Mouse (Mus musculus): ENCODE data around the gene Hist1h4a. TPM values are rescaled to one million over a fixed set of nuclear protein-coding genes. Genes with fewer than 3 reads are reported as not detected.

Gene Hist1h4a
- polyA plus RNA-seq (2012; rRNA removed), result 0.91 and 2.3 TPM in 2 replicates

DNA sequence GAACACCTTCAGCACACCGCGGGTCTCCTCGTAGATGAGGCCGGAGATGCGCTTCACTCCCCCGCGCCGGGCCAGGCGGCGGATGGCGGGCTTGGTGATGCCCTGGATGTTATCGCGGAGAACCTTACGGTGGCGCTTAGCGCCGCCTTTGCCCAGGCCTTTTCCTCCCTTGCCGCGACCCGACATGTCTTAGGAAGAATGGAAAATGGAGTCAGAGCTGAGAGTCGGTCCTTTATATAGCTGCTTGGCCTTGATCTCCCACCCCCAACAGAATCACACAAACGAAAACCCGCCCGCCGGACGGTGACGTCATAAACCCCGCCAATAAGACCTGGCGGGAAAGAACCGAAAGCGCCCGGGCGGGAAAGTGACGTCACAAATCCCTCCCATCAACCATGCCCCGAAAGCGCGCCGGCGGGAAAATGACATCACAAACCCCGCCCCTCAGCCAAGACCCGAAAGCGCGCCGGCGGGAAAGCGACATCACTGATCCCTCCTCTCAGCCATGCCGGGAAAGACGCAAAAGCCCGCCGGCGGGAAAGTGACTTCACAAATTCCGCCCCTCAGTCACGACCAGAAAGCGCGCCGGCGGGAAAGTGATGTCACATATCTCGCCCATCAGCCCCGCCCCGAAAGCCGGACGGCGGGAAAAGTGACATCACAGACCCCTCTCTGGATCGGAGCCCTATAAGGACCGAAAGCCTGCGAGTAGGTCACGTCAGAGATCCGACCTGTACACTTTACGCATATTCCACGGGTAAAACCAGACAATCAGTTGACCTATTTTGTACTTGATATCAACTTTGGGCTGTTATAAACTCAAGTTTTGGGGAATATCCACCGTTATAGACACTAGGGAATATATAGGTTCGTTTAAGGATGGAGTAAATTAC, at the start of gene Hist1h4a:
Gene Hist1h4a, minus strand, starts transcription at position 259 of the 893 bp plus-strand sequence.
- H3K27ac ChIP-seq (ENCODE audit: insufficient read depth, low read depth, low read length), result peak within 1 kb of the TSS; percentile 39; the same call in 1 of the 2 replicates
- H3K4me3 ChIP-seq (ENCODE audit: insufficient read depth, low read depth, low read length), result peak within 1 kb of the TSS; percentile 71
- H3K27me3 ChIP-seq (replicated peaks; ENCODE audit: control insufficient read depth, insufficient read depth, low read length), result no peaks in the 10 kb centered on the region
- TF ChIP-seq CTCF (conservative IDR thresholded peaks at IDR 0.05; ENCODE audit: insufficient read depth, insufficient read length, low read depth, low read length) (no peak), POLR2A (IDR thresholded peaks at IDR 0.05; ENCODE audit: low read depth, low read length) (peak; percentile 68)
- under 1% methylated on average over 68 of the region's 72 CpGs for WGBS
- H3K4me1 ChIP-seq (ENCODE audit: control insufficient read depth, insufficient read depth, low read length), result peaks cover 12% of the 10 kb centered on the region; the same call in 1 of the 2 replicates
- no peaks in the 10 kb centered on the region for H3K36me3 ChIP-seq (ENCODE audit: control insufficient read depth, insufficient read depth, low read length)
- peak; percentile 99 for DNase-seq

DNA sequence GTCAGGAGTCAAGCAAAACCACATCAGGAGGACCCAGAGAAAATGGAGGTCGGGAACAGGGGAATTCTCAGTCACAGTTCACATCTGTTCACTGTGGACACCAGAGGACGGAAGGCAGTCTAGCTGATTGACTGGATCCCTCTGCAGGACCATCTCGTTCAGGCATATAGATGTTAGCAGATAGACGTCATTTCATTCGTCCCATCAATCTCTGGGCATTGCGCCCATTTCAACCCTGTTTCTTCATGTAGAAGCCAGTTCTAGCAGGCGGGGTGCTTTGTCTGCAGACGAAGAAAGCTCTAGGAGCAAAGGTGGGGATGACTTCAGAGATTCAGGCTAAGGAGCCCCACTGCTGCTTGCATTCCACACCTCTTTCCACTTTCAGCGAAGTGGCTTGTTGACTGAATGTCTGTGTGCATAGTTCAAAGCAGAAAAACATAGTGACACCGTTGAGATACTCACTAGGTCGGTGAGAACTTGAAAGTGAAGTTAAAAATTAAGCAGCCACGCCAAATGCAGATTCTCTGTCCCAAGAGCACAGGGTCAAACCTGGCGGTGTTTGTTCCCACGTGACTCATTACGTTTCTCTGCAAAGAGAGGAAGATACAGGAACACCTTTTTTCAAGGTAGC, 45.5 kb upstream of the Hist1h4a start, which contains the start of gene Slc17a2:
Gene Slc17a2, plus strand, starts transcription at position 572 of the 631 bp plus-strand sequence.
- Histone ChIP-seq H3K27me3 (replicated peaks; ENCODE audit: control insufficient read depth, insufficient read depth, low read length) (no peaks in the 10 kb centered on the region), H3K36me3 (ENCODE audit: control insufficient read depth, insufficient read depth, low read length) (no peaks in the 10 kb centered on the region), H3K4me1 (ENCODE audit: control insufficient read depth, insufficient read depth, low read length) (peaks cover 5% of the 10 kb centered on the region; the same call in 1 of the 2 replicates), H3K27ac (ENCODE audit: insufficient read depth, low read depth, low read length) (no peak within 1 kb of the TSS), H3K4me3 (ENCODE audit: insufficient read depth, low read depth, low read length) (no peak within 1 kb of the TSS)
- DNase-seq, result peak; percentile 74
- 53% methylated on average over 15 of the region's 15 CpGs for WGBS
- no peak for TF ChIP-seq CTCF (conservative IDR thresholded peaks at IDR 0.05; ENCODE audit: insufficient read depth, insufficient read length, low read depth, low read length)
- TF ChIP-seq POLR2A (IDR thresholded peaks at IDR 0.05; ENCODE audit: low read depth, low read length), result no peak

DNA sequence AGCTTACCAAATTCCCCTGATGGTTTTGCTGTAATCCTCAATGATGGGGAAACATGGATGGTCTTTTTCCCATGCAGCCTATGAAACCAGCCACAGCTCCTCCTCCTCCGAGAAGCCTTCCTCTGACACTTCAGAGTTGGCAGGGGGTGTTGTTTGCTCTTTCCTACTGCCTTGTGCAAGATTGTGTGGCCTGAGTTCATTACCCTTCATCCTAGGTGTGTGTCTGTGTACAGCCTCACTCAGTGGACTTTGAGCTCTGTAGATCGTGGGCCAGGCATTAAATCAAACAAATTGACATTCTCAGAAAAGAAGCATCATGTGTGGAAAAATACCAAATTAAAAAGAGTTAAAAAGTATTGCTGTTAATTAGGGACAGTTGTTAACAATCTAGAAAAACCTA, 43.5 kb upstream of the Hist1h4a start:
- Histone ChIP-seq H3K27me3 (replicated peaks; ENCODE audit: control insufficient read depth, insufficient read depth, low read length) (no peaks in the 10 kb centered on the region), H3K4me3 (ENCODE audit: insufficient read depth, low read depth, low read length) (no peak overlapping the region), H3K27ac (ENCODE audit: insufficient read depth, low read depth, low read length) (no peak overlapping the region), H3K4me1 (ENCODE audit: control insufficient read depth, insufficient read depth, low read length) (peaks cover 5% of the 10 kb centered on the region; the same call in 1 of the 2 replicates), H3K36me3 (ENCODE audit: control insufficient read depth, insufficient read depth, low read length) (no peaks in the 10 kb centered on the region)
- DNase-seq, result peak; percentile 3
- whole genome bisulfite sequencing, result 54% methylated on average over 2 of the region's 2 CpGs
- TF ChIP-seq CTCF (conservative IDR thresholded peaks at IDR 0.05; ENCODE audit: insufficient read depth, insufficient read length, low read depth, low read length) (no peak), POLR2A (IDR thresholded peaks at IDR 0.05; ENCODE audit: low read depth, low read length) (no peak)

DNA sequence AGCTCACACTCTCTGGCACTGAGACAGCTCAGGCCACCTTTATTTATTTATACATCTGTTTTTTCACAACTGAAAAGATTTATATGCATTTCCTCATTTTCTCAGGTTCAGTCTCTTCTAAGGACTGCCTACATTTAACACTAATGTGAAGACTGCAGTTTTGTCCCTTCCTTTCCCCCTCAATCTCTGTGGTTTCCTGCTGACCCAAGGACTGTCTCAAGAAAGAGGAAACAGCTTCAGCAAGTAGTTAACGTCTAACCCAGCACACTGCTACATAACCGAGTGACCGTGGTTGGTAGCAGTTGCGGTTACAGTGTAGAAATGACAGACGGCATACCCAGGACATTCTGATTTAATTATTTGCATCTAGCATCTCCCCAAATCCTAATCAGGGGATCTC, 38.4 kb upstream of the Hist1h4a start:
- TF ChIP-seq POLR2A (IDR thresholded peaks at IDR 0.05; ENCODE audit: low read depth, low read length), result no peak
- TF ChIP-seq CTCF (conservative IDR thresholded peaks at IDR 0.05; ENCODE audit: insufficient read depth, insufficient read length, low read depth, low read length), result no peak
- no peak overlapping the region for H3K27ac ChIP-seq (ENCODE audit: insufficient read depth, low read depth, low read length)
- WGBS, result 41% methylated on average over 5 of the region's 5 CpGs

DNA sequence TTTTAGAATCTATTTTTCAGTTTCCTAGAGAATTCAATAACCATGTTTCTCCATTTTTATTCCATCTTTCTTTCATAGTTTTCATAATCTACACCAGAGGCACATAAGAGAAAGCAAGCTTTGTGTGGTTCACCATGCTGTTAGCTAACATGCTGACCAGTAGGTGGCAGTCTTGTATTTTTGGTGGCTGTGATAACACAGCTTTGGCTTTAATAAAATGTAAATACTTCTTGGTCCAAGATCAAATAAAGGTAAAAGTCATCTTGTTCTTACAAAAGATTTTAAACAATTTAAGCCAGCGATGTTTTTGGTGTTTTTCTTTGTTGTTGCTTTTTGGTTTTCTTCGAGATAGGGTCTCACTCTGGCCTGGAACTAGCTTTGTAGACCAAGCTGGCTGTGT, 31.5 kb upstream of the Hist1h4a start:
- H3K4me3 ChIP-seq (ENCODE audit: insufficient read depth, low read depth, low read length), result no peak overlapping the region
- TF ChIP-seq CTCF (conservative IDR thresholded peaks at IDR 0.05; ENCODE audit: insufficient read depth, insufficient read length, low read depth, low read length), result 0 out of 2 replicates have a peak, but pooled peaks have one; percentile 18
- no peak for TF ChIP-seq POLR2A (IDR thresholded peaks at IDR 0.05; ENCODE audit: low read depth, low read length)
- H3K4me1 ChIP-seq (ENCODE audit: control insufficient read depth, insufficient read depth, low read length), result no peaks in the 10 kb centered on the region
- no peaks in the 10 kb centered on the region; the same call in 1 of the 2 replicates for H3K27me3 ChIP-seq (replicated peaks; ENCODE audit: control insufficient read depth, insufficient read depth, low read length)
- H3K27ac ChIP-seq (ENCODE audit: insufficient read depth, low read depth, low read length), result no peak overlapping the region
- DNase-seq, result peak; percentile 57
- no peaks in the 10 kb centered on the region for H3K36me3 ChIP-seq (ENCODE audit: control insufficient read depth, insufficient read depth, low read length)
- 33% methylated on average over 2 of the region's 2 CpGs for WGBS

More for the DNA sequence above, 38.4 kb upstream of the Hist1h4a start:
- Histone ChIP-seq H3K4me3 (ENCODE audit: insufficient read depth, low read depth, low read length) (no peak overlapping the region), H3K27me3 (replicated peaks; ENCODE audit: control insufficient read depth, insufficient read depth, low read length) (no peaks in the 10 kb centered on the region; the same call in 1 of the 2 replicates), H3K36me3 (ENCODE audit: control insufficient read depth, insufficient read depth, low read length) (no peaks in the 10 kb centered on the region), H3K4me1 (ENCODE audit: control insufficient read depth, insufficient read depth, low read length) (no peaks in the 10 kb centered on the region)
- peak; percentile 3 for DNase-seq

DNA sequence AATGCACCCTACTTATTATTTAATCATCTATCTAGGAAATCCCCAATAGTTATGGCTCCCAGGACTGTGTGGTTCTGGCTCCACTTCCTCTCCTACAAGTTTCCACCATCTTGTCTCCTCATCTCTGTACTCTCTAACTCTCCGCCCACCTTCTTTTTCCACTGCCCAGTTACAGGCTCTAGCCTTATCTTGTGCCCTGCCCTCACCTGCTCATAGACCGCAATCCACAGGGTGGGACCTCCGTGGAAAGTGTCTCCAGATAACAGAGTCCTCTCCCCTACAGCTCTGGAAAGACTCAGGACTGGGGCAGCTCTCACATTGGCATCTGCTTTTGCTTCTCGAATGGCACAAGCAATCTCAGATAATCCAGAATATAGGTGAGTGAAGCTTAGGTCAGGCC, 18.0 kb upstream of the Hist1h4a start:
- DNase-seq, result no peak
- no peak overlapping the region for H3K27ac ChIP-seq (ENCODE audit: insufficient read depth, low read depth, low read length)
- no peak overlapping the region for H3K4me3 ChIP-seq (ENCODE audit: insufficient read depth, low read depth, low read length)
- no peaks in the 10 kb centered on the region for H3K4me1 ChIP-seq (ENCODE audit: control insufficient read depth, insufficient read depth, low read length)
- H3K27me3 ChIP-seq (replicated peaks; ENCODE audit: control insufficient read depth, insufficient read depth, low read length), result no peaks in the 10 kb centered on the region
- TF ChIP-seq POLR2A (IDR thresholded peaks at IDR 0.05; ENCODE audit: low read depth, low read length), result no peak
- TF ChIP-seq CTCF (conservative IDR thresholded peaks at IDR 0.05; ENCODE audit: insufficient read depth, insufficient read length, low read depth, low read length), result no peak
- 91% methylated on average over 4 of the region's 4 CpGs for WGBS
- H3K36me3 ChIP-seq (ENCODE audit: control insufficient read depth, insufficient read depth, low read length), result no peaks in the 10 kb centered on the region

DNA sequence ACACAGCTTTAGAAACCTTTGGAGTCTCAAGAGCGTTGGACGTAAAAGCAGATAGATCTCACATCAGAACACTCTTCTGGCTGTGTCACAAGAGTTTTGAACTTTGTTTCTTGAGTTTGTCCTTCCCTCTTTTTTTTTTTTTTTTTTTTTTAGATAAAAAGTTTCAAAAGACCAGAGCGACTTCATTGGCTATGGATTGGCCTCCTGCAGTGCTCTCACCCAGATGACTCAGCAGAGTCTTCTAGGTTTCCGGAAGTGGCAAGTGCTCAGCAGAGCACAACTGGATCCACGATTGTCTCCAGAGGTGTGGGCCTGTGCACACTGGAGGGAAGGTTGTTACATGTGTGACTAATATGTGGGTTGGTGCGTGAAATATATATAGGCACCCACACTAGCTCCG, 17.3 kb upstream of the Hist1h4a start:
- H3K36me3 ChIP-seq (ENCODE audit: control insufficient read depth, insufficient read depth, low read length), result no peaks in the 10 kb centered on the region

More for the DNA sequence above, 17.3 kb upstream of the Hist1h4a start:
- Histone ChIP-seq H3K27ac (ENCODE audit: insufficient read depth, low read depth, low read length) (no peak overlapping the region), H3K4me1 (ENCODE audit: control insufficient read depth, insufficient read depth, low read length) (no peaks in the 10 kb centered on the region), H3K4me3 (ENCODE audit: insufficient read depth, low read depth, low read length) (no peak overlapping the region), H3K27me3 (replicated peaks; ENCODE audit: control insufficient read depth, insufficient read depth, low read length) (no peaks in the 10 kb centered on the region)
- 86% methylated on average over 7 of the region's 7 CpGs for WGBS
- no peak for TF ChIP-seq POLR2A (IDR thresholded peaks at IDR 0.05; ENCODE audit: low read depth, low read length)
- TF ChIP-seq CTCF (conservative IDR thresholded peaks at IDR 0.05; ENCODE audit: insufficient read depth, insufficient read length, low read depth, low read length), result no peak
- DNase-seq, result no peak
